ENCODE assay signal across 34 mouse cellular contexts in the genomic region with DNA sequence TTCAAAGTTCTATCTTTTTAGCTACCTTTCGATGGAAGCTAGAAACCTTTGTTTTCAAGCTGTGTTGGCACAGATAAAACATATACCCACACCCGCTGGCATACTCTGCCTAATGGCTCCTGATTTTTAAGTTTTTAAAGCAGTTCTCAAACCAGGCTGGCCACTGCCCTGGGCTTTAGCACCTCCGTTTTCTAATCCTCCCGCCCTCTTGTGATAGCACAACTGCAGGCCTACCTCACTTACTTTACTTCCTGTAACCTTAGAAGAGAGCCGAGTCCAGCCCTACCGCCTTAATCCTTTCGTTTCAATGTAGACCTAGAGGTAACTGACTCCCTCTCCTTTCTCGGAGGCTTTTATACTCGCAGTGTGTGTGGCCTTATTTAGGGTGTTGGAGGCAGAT.
"Had no signal": no experiment of that assay in that cellular context is flagged by ENCODE, and none has a peak within 500 bp of the region (broad histone marks: within the 10 kb centered on the region; RNA-seq: fewer than 3 reads in every experiment).

No protein-coding gene starts in this region.

- ATAC-seq: hindbrain, embryonic 16.5 days; hindbrain, postnatal 0 days; inflammation-experienced regulatory T-cells, adult 6 months; intestine, embryonic 15.5 days; intestine, embryonic 16.5 days; intestine, postnatal 0 days had no signal

- H3K4me2 ChIP-seq: heart, embryonic 11.5 days; heart, embryonic 12.5 days; heart, embryonic 13.5 days; heart, embryonic 15.5 days; hindbrain, embryonic 12.5 days; hindbrain, embryonic 13.5 days; hindbrain, embryonic 14.5 days; hindbrain, embryonic 15.5 days; intestine, embryonic 15.5 days; kidney, embryonic 15.5 days had no signal

- H3K4me3 ChIP-seq: heart, embryonic 12.5 days; heart, embryonic 13.5 days; heart, embryonic 15.5 days; hindbrain, embryonic 10.5 days; hindbrain, embryonic 12.5 days; hindbrain, embryonic 13.5 days; hindbrain, embryonic 15.5 days; intestine, embryonic 15.5 days; kidney, embryonic 15.5 days; layer of hippocampus, adult 2 months; left cerebral cortex, adult 2 months had no signal

- H3K4me1 ChIP-seq: heart, embryonic 12.5 days; heart, embryonic 13.5 days; heart, embryonic 15.5 days; hindbrain, embryonic 10.5 days; hindbrain, embryonic 12.5 days; hindbrain, embryonic 13.5 days; hindbrain, embryonic 15.5 days; intestine, embryonic 15.5 days had no signal

- H3K9me3 ChIP-seq: heart, embryonic 12.5 days; heart, embryonic 13.5 days; heart, embryonic 15.5 days; hindbrain, embryonic 10.5 days; hindbrain, embryonic 12.5 days; hindbrain, embryonic 13.5 days; hindbrain, embryonic 15.5 days; intestine, embryonic 15.5 days; kidney, embryonic 15.5 days had no signal

- H3K9ac ChIP-seq: heart, embryonic 12.5 days; heart, embryonic 13.5 days; heart, embryonic 15.5 days; hindbrain, embryonic 12.5 days; hindbrain, embryonic 13.5 days; hindbrain, embryonic 14.5 days; hindbrain, embryonic 15.5 days; intestine, embryonic 15.5 days; kidney, embryonic 15.5 days had no signal

- H3K27ac ChIP-seq: heart, embryonic 13.5 days; heart, embryonic 15.5 days; hindbrain, embryonic 10.5 days; hindbrain, embryonic 12.5 days; hindbrain, embryonic 14.5 days; hindbrain, embryonic 15.5 days; hindbrain, postnatal 0 days; intestine, embryonic 15.5 days; kidney, embryonic 15.5 days; kidney, postnatal 0 days; left cerebral cortex, adult 2 months had no signal

- DNase-seq: heart, postnatal 14 days; heart, postnatal 36 days; heart, postnatal 4 days; kidney, adult 11 months; kidney, adult 18-20 months; kidney, adult 2 months; kidney, adult 8-10 months; kidney, adult 9 months; kidney, postnatal 10 days; kidney, postnatal 14 days; kidney, postnatal 25 days; kidney, postnatal 36 days; kidney, postnatal 4 days; layer of hippocampus, adult 9-11 months; layer of hippocampus, postnatal 36 days had no signal

- H3K27me3 ChIP-seq: heart, embryonic 12.5 days; heart, embryonic 13.5 days; heart, embryonic 15.5 days; hindbrain, embryonic 12.5 days; hindbrain, embryonic 13.5 days; hindbrain, embryonic 15.5 days; intestine, embryonic 15.5 days; kidney, embryonic 15.5 days had no signal
